Mouse (Mus musculus): Measurements from ENCODE around the gene Eif3i.

DNA sequence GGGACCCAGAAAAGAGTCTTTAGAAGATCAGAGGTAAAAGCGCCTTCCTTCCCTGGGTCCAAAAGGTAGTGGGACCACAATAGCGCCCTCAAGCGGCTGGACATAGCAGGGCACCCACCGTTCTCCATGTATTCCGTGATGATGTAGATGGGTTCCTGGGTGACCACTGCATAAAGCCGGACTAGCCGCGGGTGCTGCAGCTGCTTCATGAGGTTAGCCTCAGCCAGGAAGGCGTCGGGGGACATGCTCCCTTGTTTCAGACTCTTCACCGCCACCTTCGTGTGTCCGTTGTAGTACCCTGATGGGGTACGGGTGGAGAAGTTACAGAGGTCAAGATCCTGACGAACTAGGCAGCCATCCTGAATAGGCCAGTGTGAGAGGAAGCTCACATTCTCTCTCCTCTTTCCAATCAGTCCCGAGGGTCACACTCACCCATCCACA lies 45.0 kb downstream of the Eif3i start:
- TF ChIP-seq POLR2A (IDR thresholded peaks at IDR 0.05; ENCODE audit: insufficient read depth, low read depth, low read length), result no peak
- TF ChIP-seq CTCF (IDR thresholded peaks at IDR 0.05), result peak; percentile 69
- TF ChIP-seq EP300 (IDR thresholded peaks at IDR 0.05; ENCODE audit: insufficient read depth, low read depth, low read length), result no peak
